Mouse (Mus musculus) embryonic fibroblast, embryonic 13.5 days (primary cell): ENCODE measurements around the gene Kcnh1. TPM values are rescaled to one million over a fixed set of nuclear protein-coding genes. Genes with fewer than 3 reads are reported as not detected.

Experiments
- H3K27ac ChIP-seq: 2 replicates; pipeline ENCODE4 v1.5.1; 2012; ENCODE audit warnings: low read length, control low read depth, inconsistent platforms; ENCODE audit not compliant: insufficient read depth
- H3K4me1 ChIP-seq: 2 replicates; pipeline ENCODE4 v1.6.1; 2011; ENCODE audit warnings: low read length; ENCODE audit not compliant: control insufficient read depth, insufficient read depth
- H3K4me3 ChIP-seq: 2 replicates; pipeline ENCODE4 v1.5.1; 2011; ENCODE audit warnings: mild to moderate bottlenecking, control low read depth, low read length; ENCODE audit not compliant: insufficient read depth
- CTCF ChIP-seq: IDR thresholded peaks from 2 replicates; pipeline ENCODE4 v1.5.1; 2011; ENCODE audit warnings: mild to moderate bottlenecking, control low read depth, low read length, moderate library complexity, borderline replicate concordance; ENCODE audit not compliant: insufficient read depth
- POLR2A ChIP-seq: IDR thresholded peaks from 2 replicates; pipeline ENCODE4 v1.6.1; 2011; ENCODE audit warnings: low read depth, mild to moderate bottlenecking, control low read depth, low read length, moderate library complexity
- polyA plus RNA-seq: library from polyadenylated mRNA; stranded (reverse); fragments of >200 nt; gene quantifications from 2 replicates; pipeline ENCODE4 v1.2.4, GENCODE M21; 2011; ENCODE audit warnings: low read depth; ENCODE audit not compliant: missing spikeins, insufficient read length

Kcnh1 gene
- polyA plus RNA-seq, 1 experiment, result not detected

DNA sequence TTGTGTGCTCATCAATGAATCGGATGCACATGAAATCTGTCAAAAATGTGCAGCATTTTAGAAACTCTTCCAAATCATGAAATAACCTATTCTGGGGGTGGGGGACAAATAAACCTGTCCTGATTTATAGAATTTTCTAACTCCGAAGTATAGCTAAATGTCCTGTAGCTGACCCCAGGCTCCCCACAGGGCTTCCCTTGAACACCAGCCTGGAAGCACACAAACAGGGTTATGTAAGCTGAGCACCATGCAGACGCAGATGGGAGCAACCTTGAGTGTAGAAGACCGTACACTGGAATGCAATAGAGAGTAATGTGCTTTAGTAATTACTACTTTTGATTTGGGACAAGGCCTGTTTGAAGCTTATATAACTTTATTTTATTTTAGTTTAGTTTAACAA, 122.4 kb downstream of the Kcnh1 start:
- H3K4me3 ChIP-seq, result no peak overlapping the region
- TF ChIP-seq POLR2A (no peak), CTCF (no peak)
- H3K4me1 ChIP-seq, result peaks cover under 1% of the 10 kb centered on the region; the same call in 1 of the 2 replicates
- H3K27ac ChIP-seq, result no peak overlapping the region

GRCm38 (mm10) chr1:192313571-192313972, 123.0 kb downstream of the Kcnh1 start:
- TF ChIP-seq POLR2A (no peak), CTCF (no peak)
- no peak overlapping the region for H3K27ac ChIP-seq
- H3K4me3 ChIP-seq, result no peak overlapping the region
- H3K4me1 ChIP-seq, result no peaks in the 10 kb centered on the region

GRCm38 (mm10) chr1:192314044-192314443, 123.5 kb downstream of the Kcnh1 start:
- no peak overlapping the region for H3K4me3 ChIP-seq
- TF ChIP-seq POLR2A (no peak), CTCF (no peak)
- H3K4me1 ChIP-seq, result no peaks in the 10 kb centered on the region
- no peak overlapping the region for H3K27ac ChIP-seq

GRCm38 (mm10) chr1:192315392-192316070, 125.0 kb downstream of the Kcnh1 start:
- H3K27ac ChIP-seq, result no peak overlapping the region

GRCm38 (mm10) chr1:192324223-192324622, 133.6 kb downstream of the Kcnh1 start:
- H3K4me1 ChIP-seq, result no peaks in the 10 kb centered on the region
- TF ChIP-seq POLR2A, result no peak
- no peak for TF ChIP-seq CTCF

More at GRCm38 (mm10) chr1:192315392-192316070, 125.0 kb downstream of the Kcnh1 start:
- TF ChIP-seq POLR2A (no peak), CTCF (no peak)
- no peaks in the 10 kb centered on the region for H3K4me1 ChIP-seq
- H3K4me3 ChIP-seq, result no peak overlapping the region

DNA sequence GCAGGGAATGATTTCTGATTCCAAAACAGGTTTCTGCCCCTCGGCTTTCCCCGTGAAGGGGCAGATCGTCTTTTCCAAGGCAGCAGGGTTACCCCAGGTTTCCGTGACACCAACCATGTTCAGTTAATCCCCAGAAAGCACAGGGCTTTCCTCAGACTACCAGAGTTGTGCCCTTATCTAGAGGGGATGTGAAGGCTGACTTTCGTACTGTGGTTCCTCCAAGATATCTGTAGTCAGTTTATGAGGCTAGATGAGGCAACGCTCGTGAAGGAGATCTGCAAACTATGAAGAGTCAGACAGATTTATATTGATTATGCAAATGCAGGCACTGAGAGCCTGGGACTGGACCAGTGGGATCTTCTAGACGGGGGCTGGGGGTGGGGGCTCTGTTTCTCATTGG, 136.5 kb downstream of the Kcnh1 start:
- TF ChIP-seq POLR2A (no peak), CTCF (no peak)
- Histone ChIP-seq H3K27ac (no peak overlapping the region), H3K4me3 (no peak overlapping the region), H3K4me1 (no peaks in the 10 kb centered on the region)

More at GRCm38 (mm10) chr1:192324223-192324622, 133.6 kb downstream of the Kcnh1 start:
- Histone ChIP-seq H3K4me3 (no peak overlapping the region), H3K27ac (no peak overlapping the region)

- Histone ChIP-seq H3K4me1 (no peaks in the 10 kb centered on the region), H3K27ac (no peak overlapping the region), H3K4me3 (no peak overlapping the region)
- TF ChIP-seq CTCF (no peak), POLR2A (no peak)
Measured at GRCm38 (mm10) chr1:192331207-192331606, 140.6 kb downstream of the Kcnh1 start.

DNA sequence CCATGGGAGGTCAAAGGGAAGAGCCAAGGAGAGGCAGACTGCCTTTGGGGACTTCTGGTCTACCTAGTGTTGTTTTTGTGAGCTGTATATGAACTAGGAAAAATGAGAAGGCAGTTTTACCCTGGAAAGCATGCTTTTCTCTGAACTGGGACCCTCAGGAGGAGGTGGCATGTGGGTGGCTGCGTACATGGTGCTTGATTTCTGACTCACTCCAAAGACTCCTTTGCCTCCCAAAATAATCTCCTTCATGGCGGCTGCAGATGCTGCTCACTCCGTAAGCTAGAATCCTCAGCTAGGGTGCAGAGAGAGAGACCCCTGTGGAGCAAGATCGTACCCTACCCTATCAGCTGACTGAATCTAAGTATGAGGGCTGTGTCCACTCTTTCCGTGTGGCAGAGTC, 145.5 kb downstream of the Kcnh1 start:
- H3K4me3 ChIP-seq, result no peak overlapping the region
- no peaks in the 10 kb centered on the region for H3K4me1 ChIP-seq
- H3K27ac ChIP-seq, result no peak overlapping the region
- TF ChIP-seq POLR2A, result no peak
- TF ChIP-seq CTCF, result no peak

DNA sequence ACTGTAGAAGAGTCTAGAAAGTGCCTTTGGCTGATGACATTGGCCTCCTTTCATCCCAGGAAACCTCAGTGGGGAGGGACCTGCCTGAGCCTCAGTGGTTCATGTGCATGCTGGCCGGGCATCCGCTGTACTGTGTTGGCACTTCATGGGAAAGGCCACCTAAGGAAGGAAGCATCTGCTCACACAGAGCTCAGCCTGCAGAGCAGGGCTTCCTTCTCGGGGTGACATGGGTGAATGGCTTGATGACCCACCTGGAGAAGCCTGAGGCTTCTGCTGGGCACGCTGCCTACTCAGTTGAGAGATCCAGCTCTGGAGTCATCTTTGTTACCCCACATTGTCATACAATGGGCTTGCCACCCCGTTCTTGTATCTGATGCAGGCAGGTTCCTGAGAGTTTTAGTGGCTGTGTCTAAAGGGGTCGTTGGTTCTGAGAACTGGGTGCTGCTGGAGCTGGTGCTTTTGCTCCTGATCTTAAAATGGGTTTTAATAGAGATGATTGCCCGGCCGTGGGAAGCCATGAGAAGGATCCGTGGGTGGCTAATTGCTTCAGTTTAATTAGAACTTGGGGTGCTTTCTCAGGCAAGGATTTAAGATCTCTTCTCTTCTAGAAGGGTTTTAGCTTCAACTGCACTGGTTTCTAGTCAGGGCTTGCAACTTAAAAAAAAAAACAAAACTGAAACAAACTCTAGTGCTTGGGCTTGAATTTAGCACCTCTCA, 148.9 kb downstream of the Kcnh1 start:
- TF ChIP-seq CTCF (no peak), POLR2A (no peak)
- H3K4me3 ChIP-seq, result no peak overlapping the region
- H3K27ac ChIP-seq, result no peak overlapping the region
- H3K4me1 ChIP-seq, result no peaks in the 10 kb centered on the region

- no peak for TF ChIP-seq POLR2A
- no peak for TF ChIP-seq CTCF
- H3K4me1 ChIP-seq, result no peaks in the 10 kb centered on the region
Measured at GRCm38 (mm10) chr1:192341774-192342173, 151.2 kb downstream of the Kcnh1 start.

More at GRCm38 (mm10) chr1:192341774-192342173, 151.2 kb downstream of the Kcnh1 start:
- Histone ChIP-seq H3K4me3 (no peak overlapping the region), H3K27ac (no peak overlapping the region)
